Mouse (Mus musculus) megakaryocyte, embryonic 14.5 days (primary cell): ENCODE results near the gene Mindy2.

ENCODE experiments used
- FLI1 ChIP-seq: IDR thresholded peaks from 2 replicates; pipeline ENCODE4 v1.6.1; 2012; ENCODE audit warnings: low read length, inconsistent platforms, mixed read lengths
- GATA1 ChIP-seq: IDR thresholded peaks from 3 replicates; pipeline ENCODE4 v1.6.1; 2012; ENCODE audit warnings: mixed read lengths, low read length, inconsistent platforms, borderline replicate concordance

DNA sequence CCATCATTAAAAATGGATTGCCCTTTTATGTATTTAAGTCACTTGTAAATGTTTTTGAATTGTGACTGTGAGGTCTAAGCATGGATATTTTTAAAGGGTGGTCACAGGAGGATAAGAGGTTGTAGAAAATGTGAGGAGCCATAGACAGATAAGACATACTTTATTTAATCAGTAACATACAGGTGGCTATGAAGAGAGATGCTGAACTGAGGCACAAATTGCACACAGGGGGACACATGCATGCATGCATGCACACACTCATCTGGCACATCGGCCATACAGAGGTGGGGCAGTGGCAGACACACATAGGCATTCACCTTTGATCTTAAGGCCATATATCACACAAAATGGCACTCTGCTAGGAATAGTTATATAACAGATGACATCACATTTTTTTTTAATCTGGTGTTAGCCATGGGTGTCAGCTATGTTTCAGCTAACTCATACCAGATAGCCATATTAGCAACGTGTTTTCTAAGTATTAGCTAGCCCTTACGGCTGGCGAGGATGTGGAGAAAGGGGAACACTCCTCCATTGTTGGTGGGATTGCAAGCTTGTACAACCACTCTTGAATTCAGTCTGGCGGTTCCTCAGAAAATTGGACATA is 46.7 kb upstream of the Mindy2 start:
- no peak for TF ChIP-seq FLI1
- no peak for TF ChIP-seq GATA1
